Mouse (Mus musculus) spleen, adult 2 months (tissue): ENCODE data around the gene Lyz1.

Experiments
- CTCF ChIP-seq: fragments of 200-500 bp; IDR thresholded peaks from 2 replicates; pipeline ENCODE4 v1.5.1; 2011; ENCODE audit warnings: mild to moderate bottlenecking, inconsistent platforms; ENCODE audit not compliant: insufficient read depth, insufficient read length, insufficient replicate concordance; ENCODE audit errors: extremely low read depth
- POLR2A ChIP-seq: fragments of 200-500 bp; IDR thresholded peaks from 2 replicates; pipeline ENCODE4 v1.6.1; 2011; ENCODE audit warnings: low read depth, low read length, inconsistent platforms

DNA sequence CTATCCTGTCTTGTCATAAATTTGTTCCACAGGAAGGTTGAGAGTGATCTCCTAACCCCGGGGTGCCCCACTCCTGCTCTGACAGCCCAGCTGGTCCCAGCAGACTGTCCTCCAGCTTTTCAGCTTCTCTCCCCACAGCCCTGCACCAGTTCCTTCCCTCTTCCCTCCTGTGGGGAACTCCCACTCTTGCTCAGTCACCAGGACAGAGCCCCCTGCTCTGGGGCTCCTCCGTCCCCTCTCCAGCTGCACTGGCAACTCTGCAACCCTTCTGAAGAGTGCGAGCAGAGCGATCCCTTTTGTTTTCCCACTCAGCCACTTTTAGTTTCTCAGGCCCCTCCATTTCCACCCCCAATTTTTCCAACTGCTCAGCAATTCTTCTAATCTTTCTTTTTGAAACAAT, 43.0 kb upstream of the Lyz1 start:
- TF ChIP-seq POLR2A (no peak), CTCF (no peak)
